Mouse (Mus musculus) myocyte (in vitro differentiated cells): Measurements from ENCODE around the gene Abca1. TPM values are rescaled to one million over a fixed set of nuclear protein-coding genes. Genes with fewer than 3 reads are reported as not detected.

Source experiments
- H3K27me3 ChIP-seq: one replicate; pipeline ENCODE4 v1.6.1; 2011; ENCODE audit not compliant: control insufficient read depth, insufficient read depth, insufficient read length
- H3K36me3 ChIP-seq: one replicate; pipeline ENCODE4 v1.6.1; 2011; ENCODE audit not compliant: control insufficient read depth, insufficient read depth
- H3K4me2 ChIP-seq: one replicate; pipeline ENCODE4 v1.6.1; 2011; ENCODE audit warnings: low read depth, control low read depth
- H3K4me3 ChIP-seq: one replicate; pipeline ENCODE4 v1.5.1; 2011; ENCODE audit warnings: mild to moderate bottlenecking, control low read depth, moderate library complexity
- H3K79me2 ChIP-seq: one replicate; pipeline ENCODE4 v1.6.1; 2011; ENCODE audit not compliant: control insufficient read depth, insufficient read depth
- H3ac ChIP-seq: one replicate; pipeline ENCODE4 v1.6.1; 2011; ENCODE audit not compliant: control insufficient read depth, insufficient read length
- CEBPB ChIP-seq: IDR thresholded peaks from 2 replicates; pipeline ENCODE4 v1.6.1; 2011; ENCODE audit warnings: mild to moderate bottlenecking, moderate library complexity; ENCODE audit not compliant: poor library complexity, insufficient read depth, severe bottlenecking
- E2F4 ChIP-seq: IDR thresholded peaks from one replicate; pipeline ENCODE4 v1.6.1; 2011; ENCODE audit warnings: mild to moderate bottlenecking, control low read depth, moderate library complexity; ENCODE audit not compliant: insufficient read depth
- MAX ChIP-seq: IDR thresholded peaks from one replicate; pipeline ENCODE4 v1.6.1; 2011; ENCODE audit warnings: low read depth, mild to moderate bottlenecking, control low read depth
- MYOD1 ChIP-seq, 3 experiments: IDR thresholded peaks; one replicate each; pipeline ENCODE4 v1.6.1; 2011; ENCODE audit warnings: control low read depth in 2 of 3, low read depth in 2 of 3, mild to moderate bottlenecking in 2 of 3, moderate library complexity in 1 of 3; ENCODE audit not compliant: insufficient read length in 2 of 3, control insufficient read depth in 1 of 3
- MYOG ChIP-seq, 3 experiments: IDR thresholded peaks; one replicate each; pipeline ENCODE4 v1.6.1; 2011; ENCODE audit warnings: control low read depth in 2 of 3, low read depth in 2 of 3, mild to moderate bottlenecking in 2 of 3; ENCODE audit not compliant: insufficient read length in 2 of 3, control insufficient read depth in 1 of 3, insufficient read depth in 1 of 3
- POLR2A ChIP-seq: IDR thresholded peaks from one replicate; pipeline ENCODE4 v1.6.1; 2011; ENCODE audit warnings: low read depth, mild to moderate bottlenecking, control low read depth, moderate library complexity; ENCODE audit not compliant: insufficient read length
- POLR2AphosphoS2 ChIP-seq: IDR thresholded peaks from one replicate; pipeline ENCODE4 v1.6.1; 2011; ENCODE audit warnings: low read depth, control low read depth; ENCODE audit not compliant: insufficient read length
- REST ChIP-seq: IDR thresholded peaks from one replicate; pipeline ENCODE4 v1.6.1; 2011; ENCODE audit warnings: mild to moderate bottlenecking, control low read depth, moderate library complexity; ENCODE audit not compliant: insufficient read depth, insufficient read length
- SRF ChIP-seq: IDR thresholded peaks from one replicate; pipeline ENCODE4 v1.6.1; 2011; ENCODE audit warnings: low read depth; ENCODE audit not compliant: control insufficient read depth, insufficient read length
- TCF12 ChIP-seq: IDR thresholded peaks from one replicate; pipeline ENCODE4 v1.6.1; 2011; ENCODE audit warnings: mild to moderate bottlenecking, control low read depth; ENCODE audit not compliant: poor library complexity, insufficient read depth, severe bottlenecking
- TCF3 ChIP-seq: IDR thresholded peaks from one replicate; pipeline ENCODE4 v1.6.1; 2011; ENCODE audit warnings: low read depth, control low read depth; ENCODE audit not compliant: insufficient read length
- USF1 ChIP-seq: IDR thresholded peaks from one replicate; pipeline ENCODE4 v1.6.1; 2011; ENCODE audit warnings: low read depth, mild to moderate bottlenecking, control low read depth, moderate library complexity
- polyA plus RNA-seq: library from polyadenylated mRNA; unstranded; fragments of >200 nt; fragmentation: generic; extraction: Trizol; gene quantifications from one replicate; pipeline ENCODE4 v1.2.1, GENCODE M21; 2012; ENCODE audit warnings: missing spikeins

The Abca1 gene
- polyA plus RNA-seq, 1 experiment = 0.68 TPM

DNA sequence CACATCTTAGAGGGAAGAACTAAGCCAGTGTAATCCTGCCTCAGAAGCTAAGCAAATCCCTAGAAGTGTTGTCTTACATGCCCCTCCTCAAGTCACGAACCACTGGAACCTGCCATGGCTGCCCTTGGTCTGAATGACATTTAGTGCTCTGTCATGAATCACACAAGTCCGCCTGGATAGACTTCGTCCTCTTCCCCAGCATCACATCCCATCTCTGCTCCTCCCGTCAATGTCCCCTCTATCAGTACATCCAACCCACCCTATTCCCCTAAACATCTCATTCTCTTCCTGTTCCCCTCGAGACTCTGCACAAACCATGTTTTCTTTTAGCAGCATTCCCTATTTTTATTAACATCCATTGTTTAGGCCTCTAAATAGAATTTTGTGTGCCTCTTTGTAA lies 58.4 kb downstream of the Abca1 start:
- no peak overlapping the region for H3ac ChIP-seq
- no peak for TF ChIP-seq SRF
- TF ChIP-seq TCF12 = no peak
- no peak for TF ChIP-seq REST
- TF ChIP-seq MYOG (IDR thresholded peaks at IDR 0.05; ENCODE audit: control insufficient read depth in 1 of 3, insufficient read depth in 1 of 3, insufficient read length in 2 of 3, low read depth in 2 of 3) = no peak
- no peak for TF ChIP-seq POLR2A
- no peak for TF ChIP-seq CEBPB
- no peak for TF ChIP-seq MYOD1 (IDR thresholded peaks at IDR 0.05; ENCODE audit: control insufficient read depth in 1 of 3, insufficient read length in 2 of 3, low read depth in 2 of 3)
- TF ChIP-seq E2F4 = no peak
- TF ChIP-seq USF1 = no peak
- H3K27me3 ChIP-seq = peaks cover 15% of the 10 kb centered on the region
- no peaks in the 10 kb centered on the region for H3K79me2 ChIP-seq
- H3K4me2 ChIP-seq = no peak overlapping the region
- H3K36me3 ChIP-seq = no peaks in the 10 kb centered on the region
- no peak overlapping the region for H3K4me3 ChIP-seq

DNA sequence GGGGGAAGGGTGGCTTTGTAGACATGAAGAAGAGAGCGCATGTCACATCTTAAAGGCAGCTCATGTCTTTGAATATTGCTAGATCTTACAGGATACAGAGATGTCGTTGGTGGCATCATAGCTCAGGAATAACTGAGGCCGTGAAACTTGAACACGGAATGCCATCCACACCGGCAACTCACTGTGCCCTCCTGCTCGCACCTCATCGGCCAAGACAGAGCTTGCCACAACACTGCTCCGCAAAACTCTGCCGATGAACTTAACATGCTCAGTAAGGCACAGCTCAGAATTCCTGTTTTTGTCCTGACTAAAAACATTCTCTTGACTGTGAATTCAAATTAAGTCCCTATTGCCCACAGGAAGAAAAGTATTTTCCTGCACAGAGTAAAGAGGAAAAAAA lies 59.2 kb downstream of the Abca1 start:
- Histone ChIP-seq H3K27me3 (peaks cover 15% of the 10 kb centered on the region), H3K4me2 (no peak overlapping the region), H3K36me3 (no peaks in the 10 kb centered on the region), H3K4me3 (no peak overlapping the region), H3ac (no peak overlapping the region), H3K79me2 (no peaks in the 10 kb centered on the region)
- TF ChIP-seq MYOD1 (IDR thresholded peaks at IDR 0.05; ENCODE audit: control insufficient read depth in 1 of 3, insufficient read length in 2 of 3, low read depth in 2 of 3) (no peak), TCF3 (no peak), POLR2AphosphoS2 (no peak), TCF12 (no peak), CEBPB (no peak), USF1 (no peak), REST (no peak), E2F4 (no peak), POLR2A (no peak), MAX (no peak), SRF (no peak), MYOG (IDR thresholded peaks at IDR 0.05; ENCODE audit: control insufficient read depth in 1 of 3, insufficient read depth in 1 of 3, insufficient read length in 2 of 3, low read depth in 2 of 3) (no peak)

DNA sequence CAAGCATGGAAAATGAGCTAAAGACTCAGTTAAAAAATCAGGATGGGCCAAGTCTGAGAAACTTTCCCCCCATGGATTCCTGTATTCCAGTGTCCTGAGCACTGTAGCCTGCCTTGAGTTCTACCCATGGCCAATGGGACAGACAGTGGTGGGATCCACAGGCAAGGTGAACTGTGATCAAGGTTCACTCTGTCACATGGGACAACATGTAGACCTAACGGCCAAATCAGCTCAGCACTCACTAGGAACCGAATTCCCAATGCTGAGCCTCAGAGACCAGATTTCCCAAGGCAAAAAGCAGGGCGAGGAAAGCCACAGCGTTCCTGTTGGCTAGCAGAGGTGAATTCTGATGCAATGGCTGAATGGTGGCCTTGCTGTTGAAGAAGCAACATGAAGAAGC lies 64.8 kb downstream of the Abca1 start:
- Histone ChIP-seq H3K4me3 (no peak overlapping the region), H3K4me2 (no peak overlapping the region), H3K27me3 (peaks cover 25% of the 10 kb centered on the region), H3ac (no peak overlapping the region), H3K79me2 (no peaks in the 10 kb centered on the region), H3K36me3 (no peaks in the 10 kb centered on the region)
- TF ChIP-seq CEBPB (no peak), MYOG (IDR thresholded peaks at IDR 0.05; ENCODE audit: control insufficient read depth in 1 of 3, insufficient read depth in 1 of 3, insufficient read length in 2 of 3, low read depth in 2 of 3) (no peak), TCF12 (no peak), MYOD1 (IDR thresholded peaks at IDR 0.05; ENCODE audit: control insufficient read depth in 1 of 3, insufficient read length in 2 of 3, low read depth in 2 of 3) (no peak), E2F4 (no peak), REST (no peak), TCF3 (no peak), POLR2AphosphoS2 (no peak), USF1 (no peak), MAX (no peak), SRF (no peak)

DNA sequence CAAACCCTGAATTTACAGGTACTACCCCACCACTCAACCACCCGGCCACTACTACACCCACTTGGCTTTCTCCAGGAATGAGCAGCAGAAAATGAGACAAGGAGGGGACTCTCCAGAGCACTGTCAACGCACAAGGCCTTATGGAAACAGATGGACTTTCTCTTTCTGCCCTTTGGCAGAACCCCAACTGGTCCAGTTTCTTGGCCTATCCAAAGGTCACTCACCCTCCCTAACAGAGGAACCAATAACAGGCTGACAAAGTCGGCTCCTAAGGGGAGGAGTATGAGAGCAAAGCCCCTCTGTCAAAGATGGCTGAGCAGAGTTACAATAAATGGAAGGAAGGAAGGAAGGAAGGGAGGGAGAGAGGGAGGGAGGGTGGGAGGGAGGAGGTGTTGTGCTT lies 65.4 kb downstream of the Abca1 start:
- H3K27me3 ChIP-seq = peaks cover 28% of the 10 kb centered on the region
- H3K4me2 ChIP-seq = no peak overlapping the region
- H3K36me3 ChIP-seq = no peaks in the 10 kb centered on the region
- no peak for TF ChIP-seq MYOD1 (IDR thresholded peaks at IDR 0.05; ENCODE audit: control insufficient read depth in 1 of 3, insufficient read length in 2 of 3, low read depth in 2 of 3)
- no peak for TF ChIP-seq MAX
- TF ChIP-seq TCF3 = no peak
- no peak for TF ChIP-seq MYOG (IDR thresholded peaks at IDR 0.05; ENCODE audit: control insufficient read depth in 1 of 3, insufficient read depth in 1 of 3, insufficient read length in 2 of 3, low read depth in 2 of 3)
- no peak for TF ChIP-seq E2F4
- no peak for TF ChIP-seq USF1
- TF ChIP-seq TCF12 = no peak
- H3ac ChIP-seq = no peak overlapping the region
- H3K79me2 ChIP-seq = no peaks in the 10 kb centered on the region
- H3K4me3 ChIP-seq = no peak overlapping the region

DNA sequence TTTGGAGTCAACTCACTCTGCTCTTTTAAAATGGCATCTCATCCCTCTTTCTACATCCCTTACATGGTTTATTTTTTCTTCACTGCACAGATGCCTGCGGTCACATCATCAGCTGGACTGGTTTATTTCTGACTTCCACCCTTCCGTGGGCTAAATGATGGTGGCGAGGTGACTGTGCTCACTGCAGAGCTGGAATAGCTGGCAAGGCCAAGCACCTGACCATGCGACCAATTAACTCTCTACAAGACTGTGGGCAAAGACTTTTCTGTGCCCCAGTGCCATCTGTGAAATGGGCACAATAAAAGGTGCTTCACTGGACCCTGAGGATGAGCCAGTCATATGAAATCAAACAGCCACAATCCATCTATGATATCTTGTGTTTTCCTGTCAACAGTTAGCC lies 66.1 kb downstream of the Abca1 start:
- no peak overlapping the region for H3ac ChIP-seq
- TF ChIP-seq MYOG (IDR thresholded peaks at IDR 0.05; ENCODE audit: control insufficient read depth in 1 of 3, insufficient read depth in 1 of 3, insufficient read length in 2 of 3, low read depth in 2 of 3) (no peak), E2F4 (no peak), POLR2AphosphoS2 (no peak), USF1 (no peak), TCF12 (no peak), TCF3 (no peak), POLR2A (no peak), MYOD1 (IDR thresholded peaks at IDR 0.05; ENCODE audit: control insufficient read depth in 1 of 3, insufficient read length in 2 of 3, low read depth in 2 of 3) (no peak), CEBPB (no peak), MAX (no peak), REST (no peak), SRF (no peak)
- no peaks in the 10 kb centered on the region for H3K36me3 ChIP-seq
- no peak overlapping the region for H3K4me3 ChIP-seq
- no peaks in the 10 kb centered on the region for H3K79me2 ChIP-seq
- peaks cover 27% of the 10 kb centered on the region for H3K27me3 ChIP-seq
- H3K4me2 ChIP-seq = no peak overlapping the region
